Mouse (Mus musculus) layer of hippocampus, adult 2 months (tissue): ENCODE results near the gene Dicer1. TPM values are rescaled to one million over a fixed set of nuclear protein-coding genes. Genes with fewer than 3 reads are reported as not detected.
A peak's percentile ranks its signal among the peaks of the same experiment; 100 is the strongest.
"Not testable (repeated sequence)": the region's sequence is repeated elsewhere in the genome, so short reads cannot be mapped to it uniquely, and the experiment has no call there.

Source experiments
- DNase-seq, 2 experiments: peaks; one replicate each; pipeline ENCODE4 v3.0.0; 2022; ENCODE audit warnings: low spot score in 2 of 2
- H3K27ac ChIP-seq: fragments of 200-600 bp; 2 replicates; pipeline ENCODE4 v1.8.1; 2022
- H3K4me3 ChIP-seq: fragments of 200-600 bp; 2 replicates; pipeline ENCODE4 v1.8.1; 2022; ENCODE audit warnings: mild to moderate bottlenecking
- CTCF ChIP-seq: fragments of 200-600 bp; conservative IDR thresholded peaks from 2 replicates; pipeline ENCODE4 v1.8.1; 2022; ENCODE audit warnings: antibody characterized with exemption, mild to moderate bottlenecking, moderate library complexity
- total RNA-seq, 2 experiments: library from RNA; stranded (reverse); gene quantifications; 2 replicates each; pipeline ENCODE4 v1.2.3; 2021

Dicer1 gene
- total RNA-seq, 2 experiments from 2014 or later: 43.7 to 47.1 TPM

- no peak overlapping the region for H3K4me3 ChIP-seq
- TF ChIP-seq CTCF: no peak
- DNase-seq: no peak
- no peak overlapping the region for H3K27ac ChIP-seq
These were observed 18.6 kb downstream of the Dicer1 start for GRCm38 (mm10) chr12:104733165-104733564.

GRCm38 (mm10) chr12:104731782-104732181 lies 20.0 kb downstream of the Dicer1 start:
- DNase-seq: no peak
- Histone ChIP-seq H3K4me3 (no peak overlapping the region), H3K27ac (no peak overlapping the region)
- TF ChIP-seq CTCF: no peak

- not testable (repeated sequence) for H3K4me3 ChIP-seq, H3K27ac ChIP-seq, DNase-seq
These were observed 25.3 kb downstream of the Dicer1 start for GRCm38 (mm10) chr12:104726436-104726835.

- no peak for TF ChIP-seq CTCF
- DNase-seq: no peak
- Histone ChIP-seq H3K4me3 (no peak overlapping the region), H3K27ac (peak overlapping the region; percentile 62; the same call in 1 of the 2 replicates)
These were observed 29.7 kb downstream of the Dicer1 start for GRCm38 (mm10) chr12:104722056-104722455.

- H3K27ac ChIP-seq: peak overlapping the region; percentile 62
- DNase-seq: peak; percentile 35 to 56
- TF ChIP-seq CTCF: no peak
- H3K4me3 ChIP-seq: no peak overlapping the region
These were observed 30.7 kb downstream of the Dicer1 start for GRCm38 (mm10) chr12:104721011-104721410.

GRCm38 (mm10) chr12:104718956-104719355 lies 32.8 kb downstream of the Dicer1 start:
- Histone ChIP-seq H3K4me3 (no peak overlapping the region), H3K27ac (peak overlapping the region; percentile 21; the same call in 1 of the 2 replicates)
- TF ChIP-seq CTCF: peak; percentile 48
- no peak for DNase-seq

GRCm38 (mm10) chr12:104716409-104716808 lies 35.3 kb downstream of the Dicer1 start:
- no peak for DNase-seq
- H3K4me3 ChIP-seq: no peak overlapping the region
- no peak overlapping the region for H3K27ac ChIP-seq
- no peak for TF ChIP-seq CTCF

- no peak for DNase-seq
- H3K27ac ChIP-seq: no peak overlapping the region
- no peak overlapping the region for H3K4me3 ChIP-seq
- TF ChIP-seq CTCF: no peak
These were observed 36.3 kb downstream of the Dicer1 start for GRCm38 (mm10) chr12:104715453-104715852.

GRCm38 (mm10) chr12:104700266-104700665 lies 51.5 kb downstream of the Dicer1 start:
- no peak for DNase-seq
- Histone ChIP-seq H3K4me3 (no peak overlapping the region), H3K27ac (no peak overlapping the region)
- TF ChIP-seq CTCF: no peak

GRCm38 (mm10) chr12:104699753-104700152 lies 52.0 kb downstream of the Dicer1 start:
- Histone ChIP-seq H3K4me3 (no peak overlapping the region), H3K27ac (no peak overlapping the region)
- TF ChIP-seq CTCF: peak; percentile 87
- peak; percentile 37 to 59 for DNase-seq

- no peak for TF ChIP-seq CTCF
- DNase-seq: no peak
- Histone ChIP-seq H3K27ac (no peak overlapping the region), H3K4me3 (no peak overlapping the region)
These were observed 56.2 kb downstream of the Dicer1 start for GRCm38 (mm10) chr12:104695514-104695913.

- no peak for TF ChIP-seq CTCF
- H3K27ac ChIP-seq: no peak overlapping the region
- DNase-seq: no peak
- H3K4me3 ChIP-seq: no peak overlapping the region
These were observed 58.9 kb downstream of the Dicer1 start for GRCm38 (mm10) chr12:104692864-104693263.

GRCm38 (mm10) chr12:104690412-104690811 lies 61.3 kb downstream of the Dicer1 start:
- no peak overlapping the region for H3K27ac ChIP-seq
- no peak overlapping the region for H3K4me3 ChIP-seq
- no peak for TF ChIP-seq CTCF

GRCm38 (mm10) chr12:104688870-104689269 lies 62.9 kb downstream of the Dicer1 start:
- no peak for DNase-seq
- Histone ChIP-seq H3K4me3 (no peak overlapping the region), H3K27ac (no peak overlapping the region)
- no peak for TF ChIP-seq CTCF

More at GRCm38 (mm10) chr12:104690412-104690811, 61.3 kb downstream of the Dicer1 start:
- DNase-seq: no peak
